Mouse (Mus musculus): ENCODE data around the gene 1700109H08Rik.

DNA sequence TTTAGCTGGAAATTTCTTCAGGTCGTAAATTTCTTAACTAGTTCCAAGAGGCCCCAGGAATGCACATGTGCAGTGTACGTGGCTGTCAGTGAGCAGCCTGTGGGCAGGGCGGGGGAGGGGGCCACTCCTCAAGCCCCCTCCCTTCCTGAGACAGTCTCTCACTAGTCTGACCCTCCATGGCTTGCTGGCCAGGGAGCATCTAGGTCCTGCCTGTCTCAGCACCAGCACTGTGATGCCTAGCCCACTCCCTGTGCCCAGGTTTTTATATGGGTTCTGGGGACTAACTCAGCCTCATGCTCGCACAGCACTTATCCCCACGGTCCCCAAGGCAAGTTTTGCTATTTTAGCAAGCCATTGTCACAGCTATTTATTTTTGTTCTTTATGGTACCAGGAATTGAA lies 60.9 kb downstream of the 1700109H08Rik start:
- TF ChIP-seq CTCF (IDR thresholded peaks at IDR 0.05; ENCODE audit: extremely low read depth, insufficient read depth, low read length) (no peak), POLR2A (IDR thresholded peaks at IDR 0.05; ENCODE audit: extremely low read depth, insufficient read depth, low read length) (no peak)

Measured in cortical plate, adult 2 months (tissue).